Comparison of ENCODE assay signal across 25 mouse cellular contexts in the genomic region with DNA sequence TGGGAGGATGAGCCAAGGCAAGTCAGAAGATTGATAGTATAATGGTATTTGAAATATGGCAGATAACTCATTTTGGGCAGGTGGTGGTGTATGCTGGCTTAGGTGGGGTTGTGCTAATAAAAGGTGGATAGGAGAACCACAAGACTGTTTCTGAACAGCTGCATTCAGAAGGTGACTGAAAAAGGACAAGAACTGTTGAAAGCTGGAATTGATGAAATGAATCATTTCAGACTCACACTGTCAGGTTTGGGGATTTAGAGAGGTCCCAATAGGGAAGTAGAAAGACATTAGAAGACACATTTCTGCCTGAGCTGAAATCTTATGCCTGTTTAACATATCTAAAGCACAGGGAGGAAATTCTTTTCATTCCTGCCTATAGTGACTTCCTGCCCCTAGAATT. TPM values are rescaled to one million over a fixed set of nuclear protein-coding genes. Genes with fewer than 3 reads are reported as not detected.
DNase-seq lines count a peak whose midpoint lies in the region; TF ChIP-seq lines count a peak whose summit lies in the region.
"Had no signal": no experiment of that assay in that cellular context is flagged by ENCODE, and none has a peak within 500 bp of the region (broad histone marks: within the 10 kb centered on the region; RNA-seq: fewer than 3 reads in every experiment).

No protein-coding gene starts in this region.

- H3K9me3 ChIP-seq in ES-Bruce4 (replicated peaks; ENCODE audit: control insufficient read depth, insufficient read depth, low read length, poor library complexity, severe bottlenecking): no peaks in the 10 kb centered on the region
- H3K9me3 ChIP-seq: heart, embryonic 12.5 days; heart, embryonic 15.5 days; hindbrain, embryonic 10.5 days; hindbrain, embryonic 13.5 days; intestine, embryonic 15.5 days had no signal

- H3K4me1 ChIP-seq in ES-Bruce4 (ENCODE audit: control insufficient read depth, insufficient read depth, low read length): peaks cover 2% of the 10 kb centered on the region

- H3K4me3 ChIP-seq in ES-Bruce4 (ENCODE audit: low read depth, low read length): no peak overlapping the region
- H3K4me3 ChIP-seq: gastrocnemius, adult 2 months; heart, embryonic 12.5 days; heart, embryonic 15.5 days; hindbrain, embryonic 10.5 days; hindbrain, embryonic 13.5 days; intestine, embryonic 15.5 days had no signal

- no peak for TF ChIP-seq EP300 in ES-Bruce4 (IDR thresholded peaks at IDR 0.05; ENCODE audit: insufficient read depth, low read depth, low read length)

- H3K27me3 ChIP-seq in ES-Bruce4 (ENCODE audit: control insufficient read depth, insufficient read depth, low read length, poor library complexity, severe bottlenecking): no peaks in the 10 kb centered on the region
- H3K27me3 ChIP-seq: heart, embryonic 12.5 days; heart, embryonic 15.5 days; hindbrain, embryonic 13.5 days; intestine, embryonic 15.5 days had no signal

- H3K36me3 ChIP-seq in ES-Bruce4 (ENCODE audit: control insufficient read depth, insufficient read depth, low read length, poor library complexity, severe bottlenecking): peaks cover 4% of the 10 kb centered on the region; the same call in 1 of the 2 replicates
- H3K36me3 ChIP-seq: heart, embryonic 12.5 days; heart, embryonic 15.5 days; hindbrain, embryonic 13.5 days had no signal

- H3K27ac ChIP-seq in ES-Bruce4 (ENCODE audit: insufficient read depth, low read length): peak overlapping the region; percentile 80
- H3K27ac ChIP-seq: gastrocnemius, adult 2 months; heart, embryonic 15.5 days; hindbrain, embryonic 10.5 days; hindbrain, embryonic 13.5 days; intestine, embryonic 15.5 days had no signal

- no peak for TF ChIP-seq CTCF in ES-Bruce4 (IDR thresholded peaks at IDR 0.05; ENCODE audit: low read depth, low read length)

- H3K9ac ChIP-seq in ES-Bruce4 (ENCODE audit: low read depth, poor library complexity, severe bottlenecking): no peak overlapping the region
- H3K9ac ChIP-seq: forebrain, postnatal 0 days; heart, embryonic 12.5 days; heart, embryonic 15.5 days; hindbrain, embryonic 13.5 days; intestine, embryonic 15.5 days had no signal

- DNase-seq in embryo, embryonic 11.5 days (ENCODE audit: low read depth, low spot score): peak; percentile 5
- DNase-seq in embryo, embryonic 11 days: no peak
- peak; percentile 9 for DNase-seq in forelimb bud, embryonic 11.5 days (ENCODE audit: low read depth, low spot score)
- no peak for DNase-seq in yolk sac, embryonic 10.5 days (ENCODE audit: low spot score)
- DNase-seq in kidney, postnatal 14 days: no peak
- DNase-seq: adrenal gland, adult 2 months; adrenal gland, postnatal 14 days; B cell, adult 2 months; cerebellum, adult 11 months; cerebellum, adult 2 months; cerebellum, adult 9-11 months; cerebellum, postnatal 25 days; forebrain, postnatal 0 days; gastrocnemius, adult 2 months; gastrocnemius, postnatal 14 days; heart, adult 11 months; heart, postnatal 10 days; heart, postnatal 36 days; kidney, adult 11 months had no signal

- TF ChIP-seq POLR2A in ES-Bruce4 (IDR thresholded peaks at IDR 0.05; ENCODE audit: insufficient read depth, low read length): no peak

RNA-seq across cellular contexts. Expression of gene Pten, which starts 36.6 kb away (rescaled TPM):
- 58.8 and 64.1 TPM in 2 replicates for polyA plus RNA-seq in ES-Bruce4 (2011; ENCODE audit: insufficient read depth, insufficient read length, low read depth, missing spikeins)

RNA-seq across cellular contexts. Expression of gene Atad1, which starts 54.3 kb away (rescaled TPM):
- polyA plus RNA-seq in ES-Bruce4 (2011; ENCODE audit: insufficient read depth, insufficient read length, low read depth, missing spikeins): 98.4 and 107 TPM in 2 replicates

Comparison
In these comparisons a context has a peak if more than half of its experiments do, and no peak if none do; other contexts are left out.
1. DNase-seq: peak in embryo, embryonic 11.5 days (single experiment) and forelimb bud, embryonic 11.5 days (single experiment); none in embryo, embryonic 11 days (single experiment), yolk sac, embryonic 10.5 days (single experiment) and kidney, postnatal 14 days (single experiment).